Mouse (Mus musculus) kidney, embryonic 16.5 days (tissue): Measurements from ENCODE around the gene Zfand3. TPM values are rescaled to one million over a fixed set of nuclear protein-coding genes. Genes with fewer than 3 reads are reported as not detected.

Experiments used
- ATAC-seq: fragments of 200-750 bp; cut with Nextera tagmentation; 2 replicates; pipeline ENCODE4 v1.8.0; 2017; ENCODE audit warnings: moderate TSS enrichment; ENCODE audit not compliant: low FRiP score, low TSS enrichment
- H3K27ac ChIP-seq: fragments of 300-500 bp; sonication (generic); 2 replicates; pipeline ENCODE4 v1.5.1; 2014; ENCODE audit warnings: low read length
- H3K27me3 ChIP-seq: fragments of 300-500 bp; sonication (generic); 2 replicates; pipeline ENCODE4 v1.6.1; 2014; ENCODE audit warnings: low read length, control low read depth, mixed read lengths; ENCODE audit not compliant: insufficient read depth
- H3K36me3 ChIP-seq: fragments of 300-500 bp; sonication (generic); 2 replicates; pipeline ENCODE4 v1.6.1; 2014; ENCODE audit warnings: low read length, control low read depth, mixed read lengths; ENCODE audit not compliant: insufficient read depth
- H3K4me1 ChIP-seq: fragments of 300-500 bp; sonication (generic); 2 replicates; pipeline ENCODE4 v1.6.1; 2014; ENCODE audit warnings: low read length, control low read depth, mixed read lengths; ENCODE audit not compliant: insufficient read depth
- H3K4me2 ChIP-seq: fragments of 300-500 bp; sonication (generic); replicated peaks from 2 replicates; pipeline ENCODE4 v1.6.1; 2014; ENCODE audit warnings: low read depth, low read length
- H3K4me3 ChIP-seq: fragments of 300-500 bp; sonication (generic); 2 replicates; pipeline ENCODE4 v1.5.1; 2014; ENCODE audit warnings: mild to moderate bottlenecking, low read length
- H3K9ac ChIP-seq: fragments of 300-500 bp; sonication (generic); replicated peaks from 2 replicates; pipeline ENCODE4 v1.6.1; 2014; ENCODE audit warnings: low read length
- H3K9me3 ChIP-seq: fragments of 300-500 bp; sonication (generic); 2 replicates; pipeline ENCODE4 v1.6.1; 2016; ENCODE audit warnings: low read length, control low read depth
- WGBS: fragments of 180-500 bp; shearing (Covaris S2); extraction: QIAGEN DNeasy Blood & Tissue Kit; methylation state at CpG from one replicate; pipeline ENCODE4 v1.1.7; 2014; 5-methylcytosine and 5-hydroxymethylcytosine counted together
- polyA plus RNA-seq: library from polyadenylated mRNA; unstranded; fragments of >200 nt; fragmentation: Nextera tagmentation; extraction: Ambion mirVana; gene quantifications from 2 replicates; pipeline ENCODE4 v1.2.1, GENCODE M21; 2015

Gene Zfand3
- polyA plus RNA-seq, 1 experiment from 2014 or later = 62.0 TPM

- no peak for ATAC-seq
- Histone ChIP-seq H3K9me3 (no peaks in the 10 kb centered on the region), H3K9ac (no peak overlapping the region), H3K36me3 (no peaks in the 10 kb centered on the region; the same call in 1 of the 2 replicates), H3K27ac (no peak overlapping the region), H3K4me1 (0 out of 2 replicates have a peak, but pooled peaks cover 8% of the 10 kb centered on the region), H3K4me3 (no peak overlapping the region), H3K4me2 (no peak overlapping the region), H3K27me3 (no peaks in the 10 kb centered on the region)
- WGBS = 57% methylated on average over 11 of the region's 11 CpGs
These were observed 217.8 kb downstream of the Zfand3 start for GRCm38 (mm10) chr17:30222361-30222760.

- 47% methylated on average over 12 of the region's 12 CpGs for WGBS
- 0 out of 2 replicates have a peak, but pooled peaks cover 8% of the 10 kb centered on the region for H3K4me1 ChIP-seq
These were observed 218.3 kb downstream of the Zfand3 start for GRCm38 (mm10) chr17:30222837-30223236.

DNA sequence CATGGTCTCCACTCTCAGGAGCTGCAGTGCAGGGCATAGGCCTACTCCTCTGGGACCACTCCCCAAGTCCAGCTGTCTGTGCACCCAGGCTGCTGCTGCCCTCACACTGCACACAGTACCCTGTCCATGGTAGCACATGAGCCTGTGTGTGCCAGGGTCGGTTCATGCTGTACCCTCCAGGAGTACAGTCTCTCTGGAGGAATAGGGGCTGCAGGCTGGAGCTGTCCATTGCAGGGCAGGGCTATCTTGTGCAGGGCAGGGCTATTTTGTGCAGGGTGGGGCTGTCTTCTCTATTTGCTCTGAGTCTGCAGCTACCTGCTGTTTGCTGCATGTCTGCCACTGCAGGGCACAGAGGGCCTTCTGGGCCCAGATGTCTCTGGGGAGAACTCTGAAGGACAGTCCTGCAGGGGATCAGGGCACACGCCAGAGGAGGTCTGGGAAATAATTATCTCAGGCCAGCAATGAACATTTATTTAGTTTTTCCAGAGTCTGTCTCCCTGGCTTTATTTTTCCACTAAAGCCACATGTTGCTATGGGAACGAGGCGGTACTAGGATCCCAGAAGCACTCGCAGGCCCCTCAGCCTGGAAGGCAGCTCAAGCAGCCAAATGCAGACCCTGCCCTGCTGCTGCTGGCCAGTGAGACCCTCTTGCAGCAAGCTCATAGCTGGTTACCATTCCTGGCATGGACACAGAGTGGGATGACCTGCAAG, 220.7 kb downstream of the Zfand3 start:
- Histone ChIP-seq H3K9ac (no peak overlapping the region), H3K4me2 (no peak overlapping the region), H3K9me3 (no peaks in the 10 kb centered on the region), H3K27me3 (no peaks in the 10 kb centered on the region), H3K27ac (no peak overlapping the region), H3K36me3 (no peaks in the 10 kb centered on the region), H3K4me3 (no peak overlapping the region), H3K4me1 (peaks cover 17% of the 10 kb centered on the region)
- WGBS = 61% methylated on average over 5 of the region's 5 CpGs
- 0 out of 2 replicates have a peak, but pooled peaks have one; percentile 21 for ATAC-seq

More at GRCm38 (mm10) chr17:30222837-30223236, 218.3 kb downstream of the Zfand3 start:
- Histone ChIP-seq H3K9me3 (no peaks in the 10 kb centered on the region), H3K4me3 (no peak overlapping the region), H3K9ac (no peak overlapping the region), H3K27ac (no peak overlapping the region), H3K36me3 (no peaks in the 10 kb centered on the region; the same call in 1 of the 2 replicates), H3K4me2 (no peak overlapping the region), H3K27me3 (no peaks in the 10 kb centered on the region)
- no peak for ATAC-seq

DNA sequence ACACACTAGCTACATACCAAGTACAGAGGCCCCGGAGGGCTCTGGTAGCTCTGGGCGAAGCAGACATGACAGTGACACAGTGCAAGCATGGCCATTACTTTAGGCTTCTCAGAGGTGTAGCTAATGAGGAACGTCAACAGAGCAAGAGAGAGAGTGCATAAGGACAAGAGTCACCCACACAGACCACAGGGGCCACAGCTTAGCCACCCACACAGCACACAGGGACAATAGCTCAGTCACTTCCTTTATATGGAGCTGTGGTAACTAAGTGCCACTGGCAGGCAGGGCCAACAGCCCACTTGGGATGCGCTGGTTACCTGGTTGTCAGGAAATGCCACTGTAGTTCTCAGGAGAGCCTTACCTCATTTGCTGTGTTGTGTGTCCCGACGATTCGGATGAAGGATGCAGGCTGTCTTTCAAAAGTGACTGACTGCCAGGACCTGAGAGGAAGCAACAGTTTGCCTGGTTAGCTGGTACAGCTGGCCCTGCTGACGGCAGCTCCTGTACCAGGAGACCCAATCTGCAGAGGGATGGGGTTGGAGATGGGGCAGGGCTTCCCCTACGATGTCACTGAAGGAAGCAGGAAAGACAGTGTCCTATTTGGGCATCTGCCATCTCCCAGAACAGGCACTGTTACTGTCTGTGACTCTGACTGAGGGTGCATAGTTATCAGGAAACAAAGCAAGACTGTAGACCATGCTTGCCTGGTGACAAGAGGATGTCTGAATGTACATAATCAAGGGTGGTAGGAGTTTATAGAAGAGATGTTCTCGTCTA, 224.1 kb downstream of the Zfand3 start:
- WGBS = 89% methylated on average over 10 of the region's 10 CpGs
- no peak overlapping the region for H3K4me2 ChIP-seq
- no peak overlapping the region for H3K4me3 ChIP-seq
- peaks cover 29% of the 10 kb centered on the region for H3K4me1 ChIP-seq
- H3K36me3 ChIP-seq = no peaks in the 10 kb centered on the region
- no peak overlapping the region for H3K9ac ChIP-seq
- ATAC-seq = no peak
- H3K27me3 ChIP-seq = no peaks in the 10 kb centered on the region
- no peaks in the 10 kb centered on the region for H3K9me3 ChIP-seq
- no peak overlapping the region for H3K27ac ChIP-seq

GRCm38 (mm10) chr17:30230428-30230827, 225.9 kb downstream of the Zfand3 start:
- H3K27me3 ChIP-seq = no peaks in the 10 kb centered on the region
- peaks cover 34% of the 10 kb centered on the region for H3K4me1 ChIP-seq
- no peaks in the 10 kb centered on the region for H3K36me3 ChIP-seq
- H3K27ac ChIP-seq = no peak overlapping the region
- no peak overlapping the region for H3K4me3 ChIP-seq
- H3K9me3 ChIP-seq = no peaks in the 10 kb centered on the region
- no peak overlapping the region for H3K9ac ChIP-seq
- peak; percentile 78 for ATAC-seq
- no peak overlapping the region for H3K4me2 ChIP-seq
- WGBS = 49% methylated on average over 4 of the region's 4 CpGs

DNA sequence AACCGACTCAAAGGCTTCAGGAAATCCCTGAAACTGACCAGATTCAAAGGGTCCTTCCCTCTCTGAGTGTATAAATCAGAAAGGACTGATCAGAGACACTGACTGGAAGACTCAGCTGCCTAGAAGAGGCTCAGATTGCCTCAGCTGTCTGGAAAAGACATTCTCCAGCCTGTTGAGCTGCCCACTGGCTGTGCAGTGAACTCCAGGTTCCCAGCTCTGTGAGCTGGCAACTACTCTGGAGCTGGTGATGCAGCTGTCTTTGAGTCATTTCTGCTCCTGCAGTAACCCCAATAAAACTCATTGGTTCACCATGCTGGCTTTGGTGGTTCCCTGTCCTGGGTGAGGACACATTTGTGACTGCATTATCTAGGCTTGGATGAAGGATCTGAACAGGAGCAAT, 226.9 kb downstream of the Zfand3 start:
- 76% methylated on average over 1 of the region's 1 CpGs for WGBS
- Histone ChIP-seq H3K9me3 (no peaks in the 10 kb centered on the region), H3K4me2 (no peak overlapping the region), H3K4me1 (peaks cover 34% of the 10 kb centered on the region), H3K9ac (no peak overlapping the region), H3K27me3 (no peaks in the 10 kb centered on the region), H3K36me3 (no peaks in the 10 kb centered on the region), H3K27ac (no peak overlapping the region), H3K4me3 (no peak overlapping the region)
- no peak for ATAC-seq

- Histone ChIP-seq H3K9me3 (no peaks in the 10 kb centered on the region), H3K36me3 (no peaks in the 10 kb centered on the region), H3K27me3 (no peaks in the 10 kb centered on the region), H3K27ac (no peak overlapping the region), H3K4me2 (no peak overlapping the region), H3K9ac (no peak overlapping the region), H3K4me1 (peaks cover 38% of the 10 kb centered on the region), H3K4me3 (no peak overlapping the region)
- 68% methylated on average over 4 of the region's 4 CpGs for WGBS
- ATAC-seq = no peak
These were observed 228.2 kb downstream of the Zfand3 start for GRCm38 (mm10) chr17:30232698-30233097.

- no peak for ATAC-seq
- WGBS = 46% methylated on average over 4 of the region's 4 CpGs
- H3K36me3 ChIP-seq = no peaks in the 10 kb centered on the region
- H3K4me3 ChIP-seq = no peak overlapping the region
- no peaks in the 10 kb centered on the region for H3K27me3 ChIP-seq
- H3K9ac ChIP-seq = no peak overlapping the region
- H3K4me1 ChIP-seq = peaks cover 27% of the 10 kb centered on the region
- no peak overlapping the region for H3K27ac ChIP-seq
- H3K9me3 ChIP-seq = no peaks in the 10 kb centered on the region
- no peak overlapping the region for H3K4me2 ChIP-seq
These were observed 230.8 kb downstream of the Zfand3 start for GRCm38 (mm10) chr17:30235380-30235779.

- ATAC-seq = no peak
- no peak overlapping the region for H3K4me2 ChIP-seq
- no peak overlapping the region for H3K4me3 ChIP-seq
- WGBS = 64% methylated on average over 6 of the region's 6 CpGs
- peaks cover 17% of the 10 kb centered on the region for H3K4me1 ChIP-seq
- no peak overlapping the region for H3K9ac ChIP-seq
- no peaks in the 10 kb centered on the region for H3K27me3 ChIP-seq
- H3K36me3 ChIP-seq = no peaks in the 10 kb centered on the region
- no peaks in the 10 kb centered on the region for H3K9me3 ChIP-seq
- no peak overlapping the region for H3K27ac ChIP-seq
These were observed 232.1 kb downstream of the Zfand3 start for GRCm38 (mm10) chr17:30236611-30237010.

DNA sequence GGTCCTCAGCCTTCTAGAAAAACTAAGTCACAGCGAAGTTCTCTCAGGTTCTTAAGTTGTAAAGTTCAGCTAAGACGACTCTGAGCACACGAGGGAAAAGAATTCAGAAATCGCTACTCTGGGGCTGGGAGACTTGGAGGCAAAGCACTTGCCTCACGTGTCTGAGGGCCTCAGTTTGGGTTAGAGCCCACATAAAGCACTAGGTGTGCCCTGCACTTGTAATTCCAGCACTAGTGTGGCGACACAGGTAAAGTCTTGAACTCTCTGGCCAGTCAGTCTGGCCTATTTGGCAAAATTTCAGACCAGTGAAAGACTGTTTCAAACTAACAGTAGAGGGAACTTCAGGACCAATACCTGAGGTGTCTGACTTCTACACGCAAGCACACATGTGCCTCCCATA, 233.1 kb downstream of the Zfand3 start:
- no peak overlapping the region for H3K9ac ChIP-seq
- H3K4me1 ChIP-seq = peaks cover 17% of the 10 kb centered on the region
- no peaks in the 10 kb centered on the region for H3K9me3 ChIP-seq
- no peak overlapping the region for H3K4me2 ChIP-seq
- H3K27ac ChIP-seq = no peak overlapping the region
- WGBS = 86% methylated on average over 7 of the region's 7 CpGs
- H3K36me3 ChIP-seq = no peaks in the 10 kb centered on the region
- no peak for ATAC-seq
- H3K4me3 ChIP-seq = no peak overlapping the region
- no peaks in the 10 kb centered on the region for H3K27me3 ChIP-seq
